Mouse (Mus musculus): ENCODE results near the gene D330045A20Rik.
"Not testable (repeated sequence)": the region's sequence is repeated elsewhere in the genome, so short reads cannot be mapped to it uniquely, and the experiment has no call there.

The D330045A20Rik gene

DNA sequence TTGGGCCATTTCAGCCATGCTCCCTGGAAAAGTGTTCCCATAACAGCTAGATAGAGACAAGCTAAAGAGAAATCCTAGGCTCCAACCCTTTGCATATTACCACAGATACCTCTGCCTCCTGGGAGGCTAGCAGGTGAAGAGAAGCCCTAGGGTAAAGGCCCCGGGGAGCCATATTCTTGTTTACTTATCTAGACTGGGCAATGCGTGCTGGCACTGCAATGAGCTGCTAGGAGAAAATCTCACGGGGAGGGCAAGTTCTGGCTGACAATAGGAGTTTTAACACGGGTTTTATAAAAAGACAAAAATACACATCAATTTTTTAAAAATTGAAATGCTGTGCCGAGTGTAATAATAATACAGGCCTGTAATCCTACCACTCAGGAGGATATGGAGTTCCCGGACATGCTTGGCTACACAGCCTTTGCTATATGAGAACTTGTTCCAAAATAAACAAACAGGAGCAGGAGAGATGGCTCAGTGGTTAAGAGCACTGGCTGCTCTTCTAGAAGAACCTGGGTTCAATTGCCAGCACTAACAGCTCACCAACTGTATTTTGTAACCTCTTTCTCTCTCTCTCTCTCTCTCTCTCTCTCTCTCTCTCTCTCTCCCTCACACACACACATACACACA lies 98.6 kb downstream of the D330045A20Rik start:
- no peak for DNase-seq (ENCODE audit: low read depth, low spot score)

DNA sequence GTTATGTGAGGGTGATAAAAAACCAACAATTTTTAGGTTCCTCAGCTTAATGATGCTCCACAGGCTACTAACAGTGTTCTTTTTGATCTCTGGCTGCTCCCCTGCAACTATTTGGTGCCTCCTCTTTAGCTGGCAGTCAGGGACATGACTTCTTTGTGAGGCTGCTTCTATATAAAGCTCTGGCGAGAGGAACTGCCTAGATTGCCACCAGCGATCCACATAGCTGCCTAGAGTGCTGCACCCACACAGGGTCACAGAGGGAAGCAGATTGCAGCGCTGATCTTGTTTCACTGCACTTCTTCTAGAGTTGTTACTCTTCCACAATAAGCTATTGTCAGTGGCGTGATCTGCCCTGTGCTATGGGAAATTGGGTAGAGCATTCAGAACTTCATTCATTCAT lies 103.4 kb downstream of the D330045A20Rik start:
- no peak for DNase-seq (ENCODE audit: low read depth, low spot score)

DNA sequence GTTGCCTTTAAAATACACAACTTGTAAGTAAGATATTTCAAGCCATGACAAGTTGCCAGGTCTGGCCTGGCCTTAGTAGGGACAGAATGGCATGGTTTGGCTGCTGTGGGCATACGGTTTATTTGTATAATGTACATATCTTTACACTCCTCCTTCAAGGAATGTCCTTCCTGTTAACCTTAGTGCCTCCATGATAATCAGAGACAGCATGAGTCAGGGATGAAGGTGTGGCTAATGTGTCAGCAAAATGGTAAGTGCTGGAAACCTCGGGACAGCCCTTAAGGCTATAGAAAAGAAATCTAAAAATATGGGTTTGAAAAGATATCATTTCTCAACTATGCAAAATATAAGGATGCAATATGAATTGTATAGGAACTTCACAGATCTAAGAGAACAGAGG lies 106.5 kb downstream of the D330045A20Rik start:
- not testable (repeated sequence) for DNase-seq (ENCODE audit: low read depth, low spot score)

DNA sequence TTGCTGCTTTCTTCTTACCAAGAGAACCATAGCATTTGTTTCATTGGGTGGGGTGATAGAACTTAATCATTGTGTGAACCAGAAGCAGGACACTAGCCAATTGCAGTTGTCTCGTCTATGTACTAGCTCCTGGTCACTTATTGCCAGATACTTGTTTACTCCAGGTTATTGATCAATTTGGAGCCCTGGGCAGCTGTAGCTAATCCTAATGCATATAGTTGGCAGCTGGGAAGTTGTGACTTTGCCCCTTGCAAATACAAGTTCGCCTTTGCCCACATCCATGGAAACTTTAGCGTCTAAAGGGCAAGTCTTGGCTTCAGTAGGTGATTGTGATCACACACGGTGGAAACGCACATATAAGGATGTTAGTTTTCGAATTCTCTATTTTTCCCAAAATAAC lies 116.2 kb downstream of the D330045A20Rik start:
- no peak for DNase-seq (ENCODE audit: low read depth, low spot score)
